Mouse (Mus musculus) Patski (cell line): ENCODE data around the gene Tspear. TPM values are rescaled to one million over a fixed set of nuclear protein-coding genes. Genes with fewer than 3 reads are reported as not detected.
"Not testable (repeated sequence)": the region's sequence is repeated elsewhere in the genome, so short reads cannot be mapped to it uniquely, and the experiment has no call there.

ENCODE experiments used
- ATAC-seq: fragments of 100-300 bp; one replicate; pipeline ENCODE4 v1.8.0; 2021
- CTCF ChIA-PET: fragments of 350-600 bp; sonication (Branson Sonifier 250); formaldehyde crosslinking; loops from one replicate; lab custom pipeline; 2022; ENCODE audit warnings: inconsistent platforms; lab: Charles Lee
- POLR2A ChIA-PET: fragments of 350-600 bp; sonication (Branson Sonifier 250); formaldehyde crosslinking; loops from one replicate; lab custom pipeline; 2022; ENCODE audit warnings: antibody characterized with exemption, inconsistent platforms; lab: Charles Lee
- DNase-seq: peaks from one replicate; pipeline ENCODE4 v3.0.0-alpha.2; 2011; ENCODE audit warnings: low read depth, low spot score
- H3K27me3 ChIP-seq: fragments of 371-371 bp; one replicate; pipeline ENCODE4 v1.5.1; 2021
- CTCF ChIP-seq: fragments of 100-300 bp; IDR thresholded peaks from one replicate; pipeline ENCODE4 v1.5.1; 2021
- in situ Hi-C: fragments of 300-500 bp; cut with MboI; formaldehyde crosslinking; loops from 3 replicates; pipeline ENCODE4 v1.11.1; 2018; ENCODE audit warnings: low pct_unique_long_range_greater_than_20kb, mixed read lengths
- polyA plus RNA-seq: library from polyadenylated mRNA; unstranded; gene quantifications from one replicate; pipeline ENCODE4 v1.2.3, GENCODE M21; 2021

Tspear gene
- polyA plus RNA-seq, 1 experiment from 2014 or later: not detected

DNA sequence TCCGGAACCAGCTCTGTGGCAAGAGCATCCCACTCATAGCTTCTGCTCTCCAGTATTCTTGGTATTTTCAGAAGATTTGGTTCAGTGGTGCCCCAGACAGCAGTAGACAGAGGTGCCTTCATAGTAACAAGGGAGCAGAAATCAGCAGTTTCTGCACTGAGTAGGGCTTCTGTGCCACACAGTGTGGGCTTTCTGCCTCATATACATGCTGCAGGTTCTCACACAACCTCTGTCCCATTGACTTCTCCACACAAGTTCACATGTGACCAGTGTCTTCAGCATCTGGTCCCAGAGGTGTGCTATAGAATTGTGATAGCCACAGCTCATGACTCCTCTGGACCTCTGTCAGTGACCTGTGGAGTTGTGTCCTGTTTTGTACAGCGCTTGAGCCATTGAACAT is 102.3 kb downstream of the Tspear start:
- H3K27me3 ChIP-seq: no peaks in the 10 kb centered on the region
- DNase-seq (no peak), ATAC-seq (no peak)
- no peak for TF ChIP-seq CTCF
- ChIA-PET POLR2A (no interaction called here), CTCF (no interaction called here)
- in situ Hi-C loops: no loop called here

DNA sequence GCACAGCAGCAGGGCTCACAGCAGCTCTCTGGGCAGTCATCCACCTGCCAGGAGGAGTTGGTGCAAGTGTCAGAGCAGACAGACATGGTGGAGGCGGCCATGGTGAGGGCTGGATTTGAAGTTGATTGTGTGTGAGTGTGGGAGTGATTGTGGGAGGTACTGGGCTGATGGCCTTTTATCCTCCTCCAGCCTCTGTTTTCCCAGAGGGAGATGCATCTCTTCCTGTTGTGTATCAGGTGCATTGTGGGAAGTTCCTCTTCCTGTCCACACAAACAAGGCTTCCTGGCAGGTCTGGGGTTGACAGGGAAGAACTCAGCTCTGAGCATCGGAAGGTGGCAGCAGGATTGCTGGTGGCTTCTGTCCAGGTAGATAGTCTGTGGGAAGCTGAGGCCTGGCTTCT is 108.6 kb downstream of the Tspear start, which contains the start of gene Gm9639:
TSS of gene Gm9639 (minus strand) at position 101 of the 400 bp plus-strand sequence.
- in situ Hi-C loops: no loop called here
- ChIA-PET POLR2A (no interaction called here), CTCF (no interaction called here)
- DNase-seq (no peak), ATAC-seq (no peak)
- peaks cover 12% of the 10 kb centered on the region for H3K27me3 ChIP-seq
- TF ChIP-seq CTCF: no peak

DNA sequence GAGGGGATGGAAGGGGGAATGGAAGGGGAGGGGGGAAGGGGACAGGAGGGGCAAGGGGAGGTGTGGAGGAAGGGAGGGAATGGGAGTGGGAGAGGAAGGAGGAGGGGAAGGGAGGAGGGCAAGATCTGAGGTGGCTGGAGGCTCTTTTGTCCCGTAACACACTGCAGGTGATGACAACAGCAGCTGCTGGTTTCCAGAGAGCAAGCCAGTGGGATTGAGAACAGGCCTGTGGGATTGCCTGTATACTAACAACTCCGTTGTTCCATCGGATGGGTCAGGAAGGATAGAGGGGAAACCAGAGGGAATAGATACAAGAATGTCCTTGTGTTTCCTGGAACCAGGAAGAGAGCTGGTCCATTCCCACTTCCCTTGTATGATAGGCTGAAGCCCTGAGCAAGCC is 111.3 kb downstream of the Tspear start:
- CTCF ChIA-PET: no interaction called here
- DNase-seq: no peak
- no peak for TF ChIP-seq CTCF
- ATAC-seq: no peak
- in situ Hi-C loops: no loop called here
- peaks cover 25% of the 10 kb centered on the region for H3K27me3 ChIP-seq
- POLR2A ChIA-PET: no interaction called here

DNA sequence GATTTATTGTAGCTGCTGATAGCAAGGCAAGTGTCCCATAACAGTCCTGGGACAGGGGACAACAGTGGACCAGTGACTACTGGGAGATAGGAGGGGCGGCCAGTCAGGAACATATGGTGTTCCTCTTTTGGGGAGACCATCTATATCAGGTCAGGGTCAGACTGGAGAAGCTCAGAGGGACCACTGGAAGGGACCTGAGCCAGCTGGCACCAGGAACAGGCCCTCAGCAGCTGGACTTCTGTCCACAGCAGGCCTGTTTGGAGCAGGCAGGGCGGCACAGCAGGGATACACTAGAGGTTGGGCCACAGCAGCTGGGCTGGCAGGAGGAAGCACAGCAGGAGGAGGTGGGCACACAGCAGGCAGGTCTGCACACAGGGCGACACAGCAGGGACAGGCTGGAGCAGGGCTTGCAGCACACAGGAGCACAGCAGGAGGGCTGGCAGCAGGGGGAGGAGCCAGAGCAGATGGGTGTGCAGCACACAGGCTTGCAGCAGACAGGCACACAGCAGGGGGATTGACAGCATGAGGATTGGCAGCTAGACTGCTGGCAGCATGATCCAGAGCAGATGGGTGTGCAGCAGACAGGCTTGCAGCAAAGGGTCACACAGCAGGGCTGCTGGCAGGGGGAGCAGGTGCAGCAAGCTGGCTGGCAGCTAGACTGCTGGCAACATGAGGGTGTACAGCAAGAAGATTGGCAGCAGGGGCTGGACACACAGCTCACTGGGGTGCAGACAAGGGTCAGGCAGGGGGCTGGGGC is 112.0 kb downstream of the Tspear start:
- DNase-seq, POLR2A ChIA-PET, in situ Hi-C loops, ATAC-seq, CTCF ChIA-PET: not testable (repeated sequence)
- peaks cover 25% of the 10 kb centered on the region for H3K27me3 ChIP-seq

DNA sequence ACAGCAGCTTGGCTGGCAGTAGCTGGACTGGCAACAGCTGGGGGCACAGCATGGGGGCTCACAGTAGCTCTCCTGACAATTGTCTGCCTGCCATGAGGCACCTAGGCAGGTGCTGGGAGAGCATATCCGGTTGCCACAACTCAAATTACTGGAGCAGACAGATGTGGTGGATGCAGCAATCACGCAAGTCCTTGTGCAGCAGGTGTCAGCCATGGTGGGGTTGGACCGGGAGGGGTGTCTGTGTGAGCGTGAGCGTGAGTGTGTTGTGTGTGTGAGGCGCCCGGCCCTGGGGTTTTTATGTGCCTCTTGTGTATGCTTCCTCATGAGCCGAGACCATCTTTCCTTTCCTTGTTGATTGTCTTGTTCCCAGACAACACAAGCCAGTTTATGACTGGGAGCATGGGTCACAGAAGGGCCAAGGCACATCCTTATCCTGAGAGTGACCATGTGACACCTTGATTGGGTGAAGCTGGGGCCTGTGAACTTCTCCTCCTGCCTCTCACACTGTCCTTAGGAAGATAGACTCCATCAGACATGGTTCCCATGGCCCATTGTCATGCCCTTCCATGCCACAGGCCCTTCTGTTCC is 112.6 kb downstream of the Tspear start, which contains the start of gene Gm19668:
TSS of gene Gm19668 (minus strand) at position 213 of the 588 bp plus-strand sequence.
- in situ Hi-C loops: no loop called here
- DNase-seq (no peak), ATAC-seq (no peak)
- H3K27me3 ChIP-seq: peaks cover 25% of the 10 kb centered on the region
- POLR2A ChIA-PET: no interaction called here
- TF ChIP-seq CTCF: no peak
- CTCF ChIA-PET: no interaction called here

DNA sequence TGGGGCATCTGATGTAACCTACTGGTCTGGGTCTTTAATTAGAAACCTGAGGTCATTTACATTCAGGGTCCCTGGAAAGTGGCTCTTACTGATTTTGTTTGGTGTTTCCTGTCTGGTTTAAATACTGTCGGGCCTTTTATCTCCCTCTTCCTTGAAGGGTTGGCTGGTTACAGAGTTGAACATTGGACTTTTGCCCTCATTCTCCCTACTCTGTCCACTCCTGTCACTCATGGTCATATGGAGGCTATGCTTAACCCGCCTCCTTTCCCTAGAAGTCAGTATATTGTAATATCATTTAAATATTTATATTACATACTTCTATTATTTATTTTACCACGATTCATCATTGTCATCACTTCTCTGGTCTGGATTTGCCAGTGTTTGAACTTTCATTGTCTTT is 117.7 kb downstream of the Tspear start:
- ChIA-PET POLR2A (no interaction called here), CTCF (no interaction called here)
- DNase-seq (no peak), ATAC-seq (no peak)
- in situ Hi-C loops: no loop called here
- H3K27me3 ChIP-seq: peaks cover 18% of the 10 kb centered on the region
- no peak for TF ChIP-seq CTCF

DNA sequence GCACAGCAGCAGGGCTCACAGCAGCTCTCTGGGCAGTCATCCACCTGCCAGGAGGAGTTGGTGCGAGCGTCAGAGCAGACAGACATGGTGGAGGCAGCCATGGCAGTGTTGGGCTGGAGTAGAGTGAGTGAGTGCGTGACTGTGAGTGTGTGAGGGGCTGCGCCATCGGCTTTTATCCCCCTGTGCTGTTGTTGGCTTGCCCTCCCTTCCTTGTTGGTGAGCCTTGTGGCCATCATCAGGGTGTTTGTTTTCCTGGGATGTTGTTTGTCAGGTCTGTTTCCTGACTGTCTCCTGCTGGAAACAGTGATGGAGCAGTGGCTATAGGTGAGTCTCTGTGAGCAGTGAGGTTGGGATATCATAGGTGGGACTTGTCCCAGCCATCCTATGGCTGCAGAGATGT is 125.4 kb downstream of the Tspear start, which contains the start of gene Gm9507:
TSS of gene Gm9507 (minus strand) at position 101 of the 400 bp plus-strand sequence.
- ATAC-seq (no peak), DNase-seq (no peak)
- POLR2A ChIA-PET: no interaction called here
- CTCF ChIA-PET: no interaction called here
- TF ChIP-seq CTCF: no peak
- in situ Hi-C loops: no loop called here
- H3K27me3 ChIP-seq: peaks cover 17% of the 10 kb centered on the region

DNA sequence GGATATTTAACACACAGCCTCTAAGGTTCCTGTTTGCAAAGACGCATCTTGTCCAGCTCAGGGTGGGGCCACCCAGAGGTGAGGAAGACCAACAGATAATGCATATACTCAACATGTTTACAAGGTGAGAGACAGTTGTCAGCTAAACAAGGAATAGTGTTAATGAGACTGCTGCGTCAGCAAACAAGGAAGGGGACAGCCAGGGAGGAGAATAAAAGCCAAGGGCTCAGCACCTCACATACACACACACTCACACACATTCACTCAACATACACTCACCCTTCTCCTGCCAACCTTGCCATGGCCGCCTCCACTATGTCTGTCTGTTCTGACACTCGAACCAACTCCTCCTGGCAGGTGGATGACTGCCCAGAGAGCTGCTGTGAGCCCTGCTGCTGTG is 128.0 kb downstream of the Tspear start, which contains the start of gene Gm2696:
TSS of gene Gm2696 (plus strand) at position 301 of the 400 bp plus-strand sequence.
- CTCF ChIA-PET: interaction anchor here (0.9 kb wide), 1 partner anchor 187 kb away, joined by 3 read pairs; no protein-coding TSS in a partner anchor
- TF ChIP-seq CTCF: no peak
- no peak for DNase-seq
- POLR2A ChIA-PET: no interaction called here
- no peak for ATAC-seq
- H3K27me3 ChIP-seq: peaks cover 17% of the 10 kb centered on the region
- in situ Hi-C loops: no loop called here

DNA sequence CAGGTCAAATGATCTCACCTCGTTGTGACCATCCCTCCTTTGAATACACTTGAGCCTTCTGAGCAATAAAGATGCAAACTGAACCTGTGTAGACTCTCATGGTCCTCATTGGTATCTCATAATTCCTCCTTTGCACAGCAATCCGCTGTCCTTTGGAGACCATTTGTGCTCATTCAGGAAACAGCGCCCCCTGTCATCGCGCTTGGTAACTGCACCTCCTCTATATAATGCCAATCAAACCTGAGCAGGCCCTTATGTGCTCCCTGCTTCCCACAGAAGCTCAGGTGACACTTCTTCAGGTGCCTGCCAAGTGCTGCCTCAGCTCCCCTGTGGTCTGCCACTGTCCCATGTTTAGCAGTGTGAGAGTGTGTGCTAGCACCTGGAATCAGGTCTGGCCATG is 129.1 kb downstream of the Tspear start:
- H3K27me3 ChIP-seq: peaks cover 27% of the 10 kb centered on the region
- in situ Hi-C loops: no loop called here
- no peak for DNase-seq
- TF ChIP-seq CTCF: peak; percentile 68
- ChIA-PET CTCF (interaction anchor here (0.6 to 1.2 kb wide), 2 partner anchors 18 to 78 kb away, joined by 3 read pairs; no protein-coding TSS in a partner anchor), POLR2A (no interaction called here)
- no peak for ATAC-seq

DNA sequence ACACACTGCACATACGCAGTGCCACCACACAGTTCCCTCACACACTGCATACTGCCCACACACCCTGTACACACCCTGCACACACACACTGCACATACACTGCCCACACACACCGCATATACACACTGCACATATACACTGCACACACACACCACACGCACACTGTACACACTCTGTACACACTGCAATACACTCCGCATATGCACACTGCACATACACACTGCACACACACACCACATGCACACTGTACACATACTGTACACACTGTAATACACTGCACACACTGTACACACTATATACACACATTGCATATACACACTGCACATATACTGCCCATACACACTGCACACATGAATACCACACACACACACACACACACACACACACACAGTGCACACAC is 132.2 kb downstream of the Tspear start:
- no peak for ATAC-seq
- in situ Hi-C loops: no loop called here
- no peak for DNase-seq
- ChIA-PET POLR2A (no interaction called here), CTCF (no interaction called here)
- peaks cover 29% of the 10 kb centered on the region for H3K27me3 ChIP-seq
- no peak for TF ChIP-seq CTCF

DNA sequence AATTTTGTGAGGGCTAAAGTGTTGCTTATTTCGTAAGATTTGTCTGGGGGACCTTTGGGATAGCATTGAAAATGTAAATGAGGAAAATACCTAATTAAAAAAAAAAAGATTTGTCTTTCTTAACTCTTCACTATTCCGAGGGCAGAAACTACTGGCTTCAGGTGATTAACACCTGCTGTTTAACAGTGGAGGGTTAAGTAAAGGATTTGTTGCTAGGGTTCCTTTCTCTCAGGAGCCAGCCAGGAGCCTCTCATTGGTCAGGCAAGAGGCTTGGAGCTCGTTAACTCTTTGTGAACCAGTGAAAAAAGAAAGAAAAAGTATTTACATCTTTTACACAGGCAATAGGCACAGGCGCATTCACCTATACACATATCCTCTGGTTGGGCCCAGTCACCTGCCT is 132.8 kb downstream of the Tspear start:
- in situ Hi-C loops: no loop called here
- peaks cover 28% of the 10 kb centered on the region for H3K27me3 ChIP-seq
- TF ChIP-seq CTCF: no peak
- DNase-seq (no peak), ATAC-seq (no peak)
- POLR2A ChIA-PET: no interaction called here
- CTCF ChIA-PET: no interaction called here
